Mouse (Mus musculus) liver, embryonic 16.5 days (tissue): Measurements from ENCODE around the gene Kcnn3. TPM values are rescaled to one million over a fixed set of nuclear protein-coding genes. Genes with fewer than 3 reads are reported as not detected.

ENCODE experiments used
- ATAC-seq: fragments of 200-750 bp; cut with Nextera tagmentation; 2 replicates; pipeline ENCODE4 v1.8.0; 2017; ENCODE audit warnings: low read depth, mild to moderate bottlenecking, moderate number of reproducible peaks, moderate library complexity
- H3K27ac ChIP-seq: fragments of 300-500 bp; sonication (generic); 2 replicates; pipeline ENCODE4 v1.5.1; 2014; ENCODE audit warnings: mild to moderate bottlenecking, low read length
- H3K27me3 ChIP-seq: fragments of 300-500 bp; sonication (generic); 2 replicates; pipeline ENCODE4 v1.6.1; 2014; ENCODE audit warnings: low read depth, low read length, mixed read lengths; ENCODE audit not compliant: control insufficient read depth, insufficient read depth
- H3K36me3 ChIP-seq: fragments of 300-500 bp; sonication (generic); 2 replicates; pipeline ENCODE4 v1.6.1; 2014; ENCODE audit warnings: mild to moderate bottlenecking; ENCODE audit not compliant: control insufficient read depth, insufficient read depth
- H3K4me1 ChIP-seq: fragments of 300-500 bp; sonication (generic); 2 replicates; pipeline ENCODE4 v1.6.1; 2014; ENCODE audit warnings: low read depth, low read length, mixed read lengths; ENCODE audit not compliant: control insufficient read depth
- H3K4me2 ChIP-seq: fragments of 300-500 bp; sonication (generic); 2 replicates; pipeline ENCODE4 v1.6.1; 2014; ENCODE audit warnings: low read depth, low read length, mixed read lengths
- H3K4me3 ChIP-seq: fragments of 300-500 bp; sonication (generic); 2 replicates; pipeline ENCODE4 v1.5.1; 2014; ENCODE audit warnings: low read depth, mild to moderate bottlenecking, low read length
- H3K9ac ChIP-seq: fragments of 300-500 bp; sonication (generic); 2 replicates; pipeline ENCODE4 v1.6.1; 2014; ENCODE audit warnings: low read depth, low read length
- H3K9me3 ChIP-seq: fragments of 300-500 bp; sonication (generic); replicated peaks from 2 replicates; pipeline ENCODE4 v1.6.1; 2016; ENCODE audit warnings: low read length; ENCODE audit not compliant: control insufficient read depth
- WGBS: fragments of 180-500 bp; shearing (Covaris S2); extraction: QIAGEN DNeasy Blood & Tissue Kit; methylation state at CpG from one replicate; pipeline ENCODE4 v1.1.7; 2014; ENCODE audit not compliant: insufficient replicate concordance; 5-methylcytosine and 5-hydroxymethylcytosine counted together
- polyA plus RNA-seq: library from polyadenylated mRNA; unstranded; fragments of >200 nt; fragmentation: Nextera tagmentation; extraction: Ambion mirVana; gene quantifications from 2 replicates; pipeline ENCODE4 v1.2.1, GENCODE M21; 2015

Gene Kcnn3
- polyA plus RNA-seq, 1 experiment from 2014 or later: 0.05 TPM

DNA sequence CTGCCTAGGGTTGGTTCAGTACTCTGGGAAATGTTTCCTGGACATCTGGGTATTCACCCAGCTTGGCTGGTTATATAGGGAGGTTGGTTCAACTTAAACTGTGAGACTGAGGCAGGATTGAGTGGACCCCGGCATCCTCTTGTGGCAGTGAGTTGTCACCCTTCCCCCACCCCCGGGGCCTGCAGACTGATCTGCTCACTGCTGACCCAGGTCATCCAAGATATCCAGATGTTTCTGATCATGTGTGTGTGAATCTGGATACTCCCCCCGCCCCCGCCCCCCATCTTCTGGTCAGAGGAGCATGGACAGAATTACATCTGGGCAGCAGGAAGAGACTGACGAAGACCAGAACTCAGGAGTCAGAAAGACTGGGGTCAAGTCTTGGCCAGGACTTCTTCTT, 45.4 kb downstream of the Kcnn3 start:
- no peak for ATAC-seq
- H3K36me3 ChIP-seq: no peaks in the 10 kb centered on the region

DNA sequence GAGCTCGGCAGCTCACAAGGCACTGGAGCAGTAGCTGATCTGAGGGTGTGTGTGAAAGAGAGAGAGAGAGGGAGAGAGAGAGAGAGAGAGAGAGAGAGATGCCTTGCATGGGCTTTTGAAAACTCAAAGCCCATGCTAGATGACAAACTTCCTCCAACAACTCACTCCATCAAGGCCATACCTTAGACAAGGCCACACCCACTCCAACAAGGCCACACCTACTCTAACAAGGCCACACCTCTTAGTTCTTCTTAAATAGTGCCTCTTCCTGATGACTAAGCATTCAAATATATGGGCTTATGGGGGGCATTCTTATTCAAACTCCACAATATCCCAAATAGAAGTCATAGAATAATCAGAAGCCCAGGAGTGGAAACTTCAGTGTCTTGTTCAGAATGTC, 49.1 kb downstream of the Kcnn3 start:
- Histone ChIP-seq H3K9ac (no peak overlapping the region), H3K4me1 (peaks cover 21% of the 10 kb centered on the region), H3K4me3 (no peak overlapping the region), H3K27ac (no peak overlapping the region), H3K36me3 (no peaks in the 10 kb centered on the region), H3K4me2 (no peak overlapping the region), H3K9me3 (no peaks in the 10 kb centered on the region), H3K27me3 (no peaks in the 10 kb centered on the region)
- ATAC-seq: no peak
- WGBS: 59% methylated on average over 1 of the region's 1 CpGs

More for the DNA sequence above, 45.4 kb downstream of the Kcnn3 start:
- H3K9me3 ChIP-seq: no peaks in the 10 kb centered on the region
- H3K4me1 ChIP-seq: peaks cover 17% of the 10 kb centered on the region
- no peak overlapping the region for H3K4me3 ChIP-seq
- 67% methylated on average over 5 of the region's 5 CpGs for WGBS
- H3K27me3 ChIP-seq: no peaks in the 10 kb centered on the region
- no peak overlapping the region for H3K4me2 ChIP-seq
- no peak overlapping the region for H3K9ac ChIP-seq
- no peak overlapping the region for H3K27ac ChIP-seq

DNA sequence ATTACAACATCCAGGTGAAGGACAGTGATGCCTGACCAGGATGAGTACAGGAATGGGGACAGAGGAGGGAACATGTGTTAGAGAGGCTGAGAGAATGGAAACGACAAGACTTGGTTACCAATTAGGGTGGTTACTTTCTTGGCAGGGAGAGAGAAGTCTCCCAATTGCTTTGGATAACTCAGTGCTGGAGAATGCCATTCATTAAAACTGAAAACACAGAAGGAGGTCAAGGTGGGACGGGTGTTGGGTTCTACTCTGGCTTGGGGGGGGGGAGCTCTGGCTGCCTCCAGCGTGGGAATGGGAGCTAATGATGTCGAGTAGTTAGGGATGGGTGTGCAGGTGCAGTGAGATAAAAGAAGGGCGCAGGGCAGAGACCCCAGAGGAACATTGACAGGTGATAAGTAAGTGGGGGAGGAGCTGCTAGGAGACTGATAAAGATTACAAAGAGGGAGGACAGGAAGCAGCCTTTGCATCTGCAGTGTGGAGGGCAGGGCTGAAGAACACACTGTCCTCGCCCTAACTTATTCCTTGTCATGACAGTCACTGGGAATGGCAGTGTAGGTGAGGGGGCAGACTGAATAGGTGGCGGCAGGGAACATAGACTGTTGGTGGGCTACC, 49.9 kb downstream of the Kcnn3 start:
- peak; percentile 81 for ATAC-seq

DNA sequence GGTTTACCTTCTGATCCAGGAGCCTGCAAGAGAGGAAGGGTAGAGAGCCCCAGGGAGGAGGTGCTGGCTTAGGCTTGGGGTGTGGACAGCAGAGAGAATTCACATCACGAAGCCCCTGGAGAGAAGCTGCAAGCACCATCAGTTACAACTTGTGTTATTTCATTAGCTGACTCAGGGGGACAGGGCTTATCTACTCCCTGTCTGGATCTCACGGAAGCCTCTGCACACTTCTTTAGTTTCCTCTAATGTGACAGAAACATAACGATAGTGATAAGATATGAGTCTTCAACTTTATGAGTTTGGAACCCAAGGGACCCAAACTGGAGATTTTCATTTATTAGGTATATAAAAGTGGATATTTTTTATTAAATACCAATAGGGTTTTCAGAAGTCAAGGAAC, 50.4 kb downstream of the Kcnn3 start:
- Histone ChIP-seq H3K4me3 (no peak overlapping the region), H3K4me1 (peaks cover 22% of the 10 kb centered on the region), H3K9ac (no peak overlapping the region; the same call in 1 of the 2 replicates), H3K9me3 (no peaks in the 10 kb centered on the region), H3K4me2 (peak overlapping the region; percentile 36; the same call in 1 of the 2 replicates), H3K27ac (peak overlapping the region; percentile 58; the same call in 1 of the 2 replicates), H3K27me3 (no peaks in the 10 kb centered on the region), H3K36me3 (no peaks in the 10 kb centered on the region)
- peak; percentile 68 for ATAC-seq
- WGBS: 16% methylated on average over 3 of the region's 3 CpGs

More for the DNA sequence above, 49.9 kb downstream of the Kcnn3 start:
- Histone ChIP-seq H3K4me3 (no peak overlapping the region), H3K27me3 (no peaks in the 10 kb centered on the region), H3K36me3 (no peaks in the 10 kb centered on the region), H3K27ac (peak overlapping the region; percentile 58), H3K9ac (no peak overlapping the region; the same call in 1 of the 2 replicates), H3K9me3 (no peaks in the 10 kb centered on the region), H3K4me1 (peaks cover 22% of the 10 kb centered on the region), H3K4me2 (peak overlapping the region; percentile 36; the same call in 1 of the 2 replicates)
- 15% methylated on average over 7 of the region's 7 CpGs for WGBS

DNA sequence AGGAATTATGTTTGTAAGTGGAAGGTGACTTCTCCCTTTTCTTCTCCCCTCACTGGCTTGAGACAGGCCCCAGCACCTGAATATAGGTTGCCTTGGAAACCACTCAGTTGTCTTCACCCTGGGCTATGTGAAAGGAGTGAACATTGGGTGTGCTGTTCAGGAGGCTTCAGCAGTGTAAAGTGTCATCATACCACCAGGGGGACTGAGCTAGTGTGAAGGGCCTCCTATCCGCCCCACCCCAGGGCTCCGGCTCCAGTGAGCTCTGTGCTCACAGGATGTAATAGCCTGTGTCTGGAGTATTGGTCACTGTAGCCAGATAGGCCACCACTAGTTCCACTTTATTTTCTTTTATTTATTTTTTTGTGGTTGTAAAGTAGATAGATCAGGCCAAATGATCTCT, 54.3 kb downstream of the Kcnn3 start:
- Histone ChIP-seq H3K4me2 (no peak overlapping the region), H3K9ac (no peak overlapping the region), H3K36me3 (no peaks in the 10 kb centered on the region), H3K4me1 (peaks cover 28% of the 10 kb centered on the region), H3K27me3 (no peaks in the 10 kb centered on the region), H3K9me3 (no peaks in the 10 kb centered on the region), H3K4me3 (no peak overlapping the region), H3K27ac (no peak overlapping the region)
- WGBS: 51% methylated on average over 2 of the region's 2 CpGs
- no peak for ATAC-seq

GRCm38 (mm10) chr3:89576381-89576780, 56.4 kb downstream of the Kcnn3 start:
- no peak overlapping the region for H3K9ac ChIP-seq
- no peak overlapping the region for H3K4me2 ChIP-seq
- WGBS: 71% methylated on average over 6 of the region's 6 CpGs
- no peaks in the 10 kb centered on the region for H3K36me3 ChIP-seq
- ATAC-seq: no peak
- H3K27ac ChIP-seq: no peak overlapping the region
- no peaks in the 10 kb centered on the region for H3K9me3 ChIP-seq
- no peaks in the 10 kb centered on the region for H3K27me3 ChIP-seq
- no peak overlapping the region for H3K4me3 ChIP-seq
- H3K4me1 ChIP-seq: peaks cover 16% of the 10 kb centered on the region

GRCm38 (mm10) chr3:89577154-89577553, 57.2 kb downstream of the Kcnn3 start:
- no peaks in the 10 kb centered on the region for H3K36me3 ChIP-seq
- ATAC-seq: peak; percentile 59
- H3K9me3 ChIP-seq: no peaks in the 10 kb centered on the region
- no peak overlapping the region for H3K4me2 ChIP-seq
- H3K27ac ChIP-seq: peak overlapping the region; percentile 12; the same call in 1 of the 2 replicates
- H3K9ac ChIP-seq: no peak overlapping the region
- H3K27me3 ChIP-seq: no peaks in the 10 kb centered on the region
- no peak overlapping the region for H3K4me3 ChIP-seq
- WGBS: 37% methylated on average over 5 of the region's 5 CpGs
- H3K4me1 ChIP-seq: peaks cover 16% of the 10 kb centered on the region

DNA sequence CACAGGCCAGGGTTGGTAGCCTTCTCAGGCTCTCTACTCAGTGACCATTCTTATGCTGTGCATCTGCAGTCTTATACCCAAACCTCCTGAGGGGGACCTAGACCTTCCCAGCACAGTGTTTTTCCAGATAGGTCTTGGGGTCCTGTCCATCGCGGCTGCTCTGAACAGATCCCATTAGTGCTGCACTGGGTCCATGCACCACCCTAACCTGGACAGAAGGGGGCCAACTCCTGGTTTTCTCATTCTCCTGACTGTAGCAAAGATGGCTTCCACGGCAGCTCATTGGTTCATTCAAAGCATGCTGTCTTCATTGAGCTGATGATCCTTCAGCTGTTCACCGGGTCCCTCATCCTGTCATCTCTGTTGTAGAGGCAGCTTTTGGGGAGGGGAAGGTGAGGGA, 58.1 kb downstream of the Kcnn3 start:
- Histone ChIP-seq H3K4me3 (no peak overlapping the region), H3K27ac (peak overlapping the region; percentile 23; the same call in 1 of the 2 replicates), H3K4me1 (peaks cover 16% of the 10 kb centered on the region), H3K36me3 (no peaks in the 10 kb centered on the region), H3K4me2 (no peak overlapping the region), H3K27me3 (no peaks in the 10 kb centered on the region), H3K9me3 (no peaks in the 10 kb centered on the region), H3K9ac (no peak overlapping the region)
- WGBS: 61% methylated on average over 4 of the region's 4 CpGs
- ATAC-seq: no peak

DNA sequence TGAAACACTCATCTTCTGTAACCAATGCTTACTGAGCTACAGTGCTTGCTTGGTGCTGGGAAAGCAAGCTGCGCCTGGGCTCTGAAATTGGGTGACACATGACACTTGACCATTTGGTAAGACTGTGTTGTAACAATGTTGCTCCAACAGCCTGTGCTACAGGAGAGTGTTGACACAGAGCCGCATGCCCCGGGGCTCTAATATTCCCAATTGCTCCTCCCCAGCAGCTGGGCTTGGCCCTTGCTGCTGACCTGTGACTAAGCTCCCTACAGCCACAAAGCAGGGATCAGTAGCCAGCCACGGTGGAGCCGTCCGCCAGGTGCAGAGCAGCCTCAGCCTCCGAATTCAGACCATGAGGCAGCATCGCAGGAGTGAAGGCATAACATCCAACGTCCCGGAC, 58.8 kb downstream of the Kcnn3 start:
- ATAC-seq: peak; percentile 85
- Histone ChIP-seq H3K4me1 (peaks cover 16% of the 10 kb centered on the region), H3K27ac (peak overlapping the region; percentile 30; the same call in 1 of the 2 replicates), H3K9me3 (no peaks in the 10 kb centered on the region), H3K36me3 (no peaks in the 10 kb centered on the region), H3K27me3 (no peaks in the 10 kb centered on the region), H3K9ac (no peak overlapping the region), H3K4me3 (peak overlapping the region; percentile 3; the same call in 1 of the 2 replicates), H3K4me2 (no peak overlapping the region)
- WGBS: 55% methylated on average over 10 of the region's 10 CpGs
